Mouse (Mus musculus) gastrocnemius, postnatal 25 days (tissue): ENCODE results near the gene Rundc1. TPM values are rescaled to one million over a fixed set of nuclear protein-coding genes. Genes with fewer than 3 reads are reported as not detected.
A peak's percentile ranks its signal among the peaks of the same experiment; 100 is the strongest.
"Not testable (repeated sequence)": the region's sequence is repeated elsewhere in the genome, so short reads cannot be mapped to it uniquely, and the experiment has no call there.

Source experiments
- DNase-seq: peaks from one replicate; pipeline ENCODE4 v3.0.0; 2022
- total RNA-seq, 2 experiments: library from RNA; stranded (reverse); gene quantifications; 1 replicate in 1 of 2; 2 replicates in 1 of 2; pipeline ENCODE4 v1.2.3; 2021

The Rundc1 gene
- total RNA-seq, 2 experiments from 2014 or later = 6.6 to 7.3 TPM

DNA sequence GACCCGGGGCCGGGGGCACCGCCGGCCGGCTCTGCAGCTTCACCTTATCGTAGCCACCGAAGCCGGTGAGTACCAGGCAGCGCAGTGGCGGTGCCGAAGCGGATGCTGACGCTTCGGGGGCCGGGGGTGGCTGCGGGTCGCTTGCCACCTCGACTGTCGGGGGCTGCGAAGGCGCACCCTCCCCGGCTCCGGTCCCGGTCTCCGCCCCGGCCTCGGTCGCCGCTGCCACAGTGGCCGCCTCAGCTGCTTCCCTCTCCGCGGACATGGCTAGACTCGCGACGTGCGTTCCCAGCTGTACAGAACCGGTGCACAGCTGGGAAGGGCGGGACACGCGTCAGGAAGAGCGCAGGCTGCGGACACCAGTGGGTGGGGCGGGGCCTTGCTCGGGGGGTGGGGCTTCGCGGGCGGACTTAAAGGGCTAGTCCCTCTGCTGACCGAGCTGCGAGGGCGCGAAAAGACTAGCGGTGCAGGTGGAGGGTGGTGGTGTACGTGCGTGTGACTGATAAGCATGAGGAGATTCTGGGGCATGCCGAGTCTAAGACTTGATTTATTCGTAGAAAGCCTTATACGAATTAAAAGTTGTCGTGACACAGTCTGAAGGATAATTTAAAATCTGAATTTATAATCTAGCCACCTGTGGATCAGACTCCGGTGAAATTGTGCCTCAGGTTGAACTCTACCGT, 41.1 kb downstream of the Rundc1 start, which contains the start of gene Vat1:
Vat1 (minus strand) TSS at position 362 of the 683 bp plus-strand sequence.
- peak; percentile 80 for DNase-seq

DNA sequence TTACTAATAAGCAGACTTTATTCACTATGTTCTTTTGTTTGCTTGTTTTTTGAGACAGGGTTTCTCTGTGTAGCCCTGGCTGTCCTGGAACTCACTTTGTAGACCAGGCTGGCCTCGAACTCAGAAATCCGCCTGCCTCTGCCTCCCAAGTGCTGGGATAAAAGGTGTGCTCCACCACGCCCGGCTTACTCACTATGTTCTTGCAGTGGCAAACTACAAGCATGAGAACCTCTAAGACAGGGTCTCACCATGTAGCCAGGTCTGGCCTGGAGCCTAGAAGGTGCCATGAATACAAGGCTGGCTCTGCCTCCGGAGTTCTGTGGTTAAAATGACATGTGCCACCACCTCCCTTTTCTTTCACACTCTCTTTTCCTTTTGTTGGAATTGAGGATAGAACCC, 41.7 kb downstream of the Rundc1 start:
- not testable (repeated sequence) for DNase-seq

DNA sequence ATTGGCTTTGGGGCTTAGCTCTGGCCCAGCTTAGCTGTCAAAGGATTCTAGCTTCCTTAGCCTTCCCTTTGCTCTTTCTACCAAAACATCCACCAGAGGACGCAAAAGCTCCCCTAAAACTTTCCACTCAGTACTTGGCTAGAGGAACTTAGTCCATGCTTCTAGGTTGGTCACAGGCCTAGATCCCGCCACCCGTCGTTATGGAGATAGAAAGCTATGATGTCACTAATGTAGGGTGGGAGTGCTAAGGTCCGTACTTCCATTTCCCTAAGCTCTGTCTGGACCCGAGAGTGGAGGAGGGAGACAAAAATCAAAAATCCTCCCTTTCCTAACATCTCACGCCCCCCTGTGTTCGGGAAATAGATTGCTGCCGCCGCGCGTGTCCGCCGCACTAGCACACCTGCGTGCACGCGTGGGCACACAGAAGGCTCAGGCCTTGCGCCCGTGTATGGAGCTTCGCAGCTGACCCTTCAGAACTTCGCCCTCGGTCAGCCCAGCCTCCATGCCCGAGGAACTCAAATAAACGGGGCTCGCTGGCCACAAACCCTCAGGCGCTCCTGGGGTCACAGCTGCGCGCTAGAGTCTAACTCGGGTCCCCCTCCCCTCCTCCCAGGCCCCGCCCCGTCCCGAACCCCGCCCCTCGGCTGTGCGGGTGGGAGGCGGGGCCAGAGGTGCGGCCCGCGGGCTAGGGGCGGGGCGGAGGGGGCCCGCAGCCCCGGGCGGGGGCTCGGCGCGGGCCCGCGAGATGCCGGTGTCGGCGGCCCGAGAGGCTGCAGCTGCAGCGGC, 42.8 kb downstream of the Rundc1 start:
- peak; percentile 70 for DNase-seq

DNA sequence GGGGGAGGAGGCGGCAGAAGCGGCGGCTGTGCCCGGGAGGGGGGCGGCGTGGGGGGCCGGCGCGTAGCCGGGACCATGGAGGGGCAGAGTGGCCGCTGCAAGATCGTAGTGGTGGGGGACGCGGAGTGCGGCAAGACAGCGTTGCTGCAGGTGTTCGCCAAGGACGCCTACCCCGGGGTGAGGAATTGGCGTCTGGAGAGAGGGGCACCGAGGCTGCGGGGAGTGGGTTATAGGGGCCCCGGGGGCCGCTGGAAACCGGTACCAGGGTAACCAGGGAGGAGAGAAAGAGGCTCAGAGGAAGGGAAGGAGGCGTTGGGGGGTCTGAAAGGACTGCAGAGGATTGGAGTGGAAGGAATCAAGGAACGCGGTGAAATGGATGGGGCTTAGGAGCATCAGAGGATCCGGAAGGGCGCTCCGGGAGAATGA, 43.4 kb downstream of the Rundc1 start:
- no peak for DNase-seq

- DNase-seq = no peak
These were observed 43.8 kb downstream of the Rundc1 start for GRCm38 (mm10) chr11:101468731-101469130.

DNA sequence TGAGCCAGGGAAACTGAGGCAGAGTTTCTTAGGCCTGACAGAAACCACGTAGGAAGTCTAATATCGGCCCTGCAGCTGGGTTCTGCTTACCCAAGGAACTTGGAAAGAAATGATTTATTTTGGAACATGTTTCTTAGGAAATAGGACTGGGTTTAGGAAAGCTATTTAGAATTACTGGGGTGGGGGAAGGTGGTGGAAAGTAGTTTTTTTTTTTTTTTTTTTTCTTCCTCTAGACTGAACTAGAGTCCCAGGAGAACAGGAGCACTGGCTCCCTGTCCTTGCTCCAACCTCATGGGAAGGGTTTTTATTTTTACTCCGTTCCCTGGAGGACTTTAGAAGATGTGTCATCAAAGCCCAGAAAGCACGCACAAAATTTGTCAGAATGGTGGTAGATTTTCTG, 44.3 kb downstream of the Rundc1 start:
- DNase-seq = no peak

GRCm38 (mm10) chr11:101470206-101470605, 45.3 kb downstream of the Rundc1 start:
- no peak for DNase-seq

GRCm38 (mm10) chr11:101471926-101472325, 47.0 kb downstream of the Rundc1 start:
- DNase-seq = no peak

DNA sequence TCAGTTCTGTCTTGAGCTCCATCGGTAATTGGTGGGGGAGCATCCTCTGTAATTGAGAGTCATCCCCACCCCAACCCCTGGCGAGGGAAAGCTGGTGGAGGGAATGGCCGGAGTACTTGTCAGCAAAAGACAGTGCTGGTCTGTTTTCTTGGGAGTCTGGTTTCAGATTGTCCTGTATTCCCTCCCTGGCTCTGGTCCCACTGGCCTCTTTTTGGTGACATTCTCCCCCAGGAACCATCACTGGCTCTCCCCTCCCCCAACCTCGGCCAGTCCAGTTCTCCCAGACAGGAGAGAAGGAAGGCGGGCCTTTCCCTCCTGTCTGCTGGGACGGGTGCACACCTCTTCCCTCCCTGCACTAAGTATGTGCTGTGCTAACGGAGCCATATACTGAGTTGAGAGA, 47.5 kb downstream of the Rundc1 start:
- DNase-seq = no peak

- DNase-seq = not testable (repeated sequence)
These were observed 48.8 kb downstream of the Rundc1 start for GRCm38 (mm10) chr11:101473686-101474085.

DNA sequence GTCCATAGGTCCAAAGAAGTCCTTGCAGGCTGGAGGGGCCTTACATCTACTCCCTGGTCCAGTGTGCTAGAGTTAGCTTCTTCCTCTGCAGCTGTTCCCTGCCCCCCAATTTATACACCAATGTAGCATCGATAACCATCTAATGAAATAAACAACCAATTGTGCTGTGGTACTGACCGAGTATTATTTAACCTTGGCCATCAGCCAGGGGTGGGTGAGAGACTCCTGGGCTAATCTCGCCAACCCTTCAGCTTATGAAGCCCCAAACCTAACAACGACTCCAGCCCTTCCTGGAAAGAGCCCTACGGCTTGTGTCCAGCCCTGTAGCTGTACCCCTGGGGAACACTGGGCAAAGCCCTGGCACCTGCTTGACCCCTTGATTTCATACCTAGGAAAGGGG, 49.4 kb downstream of the Rundc1 start:
- no peak for DNase-seq

- DNase-seq = not testable (repeated sequence)
These were observed 51.5 kb downstream of the Rundc1 start for GRCm38 (mm10) chr11:101476361-101476760.

- DNase-seq = no peak
These were observed 52.3 kb downstream of the Rundc1 start for GRCm38 (mm10) chr11:101477194-101477551.

DNA sequence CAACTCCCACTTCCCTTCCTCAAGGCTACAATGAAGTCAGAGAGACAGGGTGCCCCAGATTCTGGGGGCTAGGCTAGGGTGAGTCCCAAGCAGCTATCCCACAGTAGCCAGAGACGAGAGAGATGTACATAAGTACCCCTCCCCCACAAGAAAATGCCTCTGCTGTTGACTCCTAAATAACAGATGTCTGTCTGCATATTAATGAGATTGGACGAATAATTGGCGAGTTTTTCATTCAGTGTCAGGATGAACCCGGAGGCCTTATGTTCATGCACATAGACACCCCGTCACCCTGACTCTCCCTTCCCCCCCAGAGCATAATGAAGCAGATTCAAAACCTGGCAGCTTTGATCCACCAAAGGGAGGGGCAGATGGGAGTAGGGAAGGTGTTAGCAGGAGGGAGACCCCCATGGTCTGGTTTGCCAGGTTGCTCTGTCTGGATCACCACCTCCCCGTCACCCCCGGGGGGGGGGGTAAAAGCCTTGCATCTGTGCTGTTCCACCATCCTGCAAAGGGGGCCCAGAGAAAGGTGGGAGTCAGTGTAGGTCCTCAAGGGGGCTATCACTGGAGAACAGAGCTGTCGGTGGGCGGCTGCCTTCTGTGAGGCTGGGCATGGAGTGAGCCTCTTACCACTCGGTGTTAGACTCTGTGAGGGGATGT, 52.8 kb downstream of the Rundc1 start:
- DNase-seq = no peak

DNA sequence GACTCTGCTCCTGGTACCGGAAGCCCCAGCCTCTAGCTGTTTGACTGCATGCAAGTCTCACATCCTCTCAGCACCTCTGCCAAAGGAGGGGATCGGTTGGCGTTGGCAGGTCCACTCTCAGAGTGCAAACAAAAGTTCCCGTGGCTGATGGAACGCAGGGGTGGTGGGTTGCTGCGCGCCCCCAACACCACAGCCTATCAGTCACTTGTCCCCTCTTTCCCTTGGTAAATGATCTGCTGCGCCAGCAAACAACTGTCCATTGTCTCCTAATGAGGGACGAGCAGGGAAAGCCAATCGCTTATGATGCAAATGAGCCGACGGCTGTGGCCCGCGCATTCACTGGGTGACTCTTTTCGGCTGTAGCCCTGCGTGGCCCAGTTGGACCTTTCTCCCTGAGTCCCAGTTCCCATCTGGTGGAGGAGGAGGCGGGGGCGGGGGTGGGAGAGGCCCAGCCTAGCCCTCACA, 54.3 kb downstream of the Rundc1 start:
- DNase-seq = no peak

DNA sequence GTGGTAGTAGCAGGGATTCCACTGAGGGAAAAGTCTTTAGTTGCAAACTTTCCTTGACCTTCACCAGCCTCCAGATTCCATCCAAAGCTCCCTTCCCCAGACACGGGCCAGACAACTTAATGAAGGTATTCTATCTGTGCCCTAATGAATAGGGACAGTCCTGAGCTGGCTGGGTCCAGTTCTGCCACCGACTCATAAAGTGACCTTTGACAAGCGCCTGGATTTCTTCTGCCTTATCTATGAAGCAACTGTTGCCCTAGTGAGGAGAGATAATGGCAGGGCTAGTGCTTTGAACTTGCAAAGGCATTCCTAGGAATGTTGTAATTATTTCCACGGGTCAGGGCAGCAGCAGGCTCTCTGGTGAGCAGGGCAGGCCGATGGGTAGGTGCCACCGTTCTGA, 56.0 kb downstream of the Rundc1 start:
- no peak for DNase-seq

- no peak for DNase-seq
These were observed 58.9 kb downstream of the Rundc1 start for GRCm38 (mm10) chr11:101483804-101484203.

DNA sequence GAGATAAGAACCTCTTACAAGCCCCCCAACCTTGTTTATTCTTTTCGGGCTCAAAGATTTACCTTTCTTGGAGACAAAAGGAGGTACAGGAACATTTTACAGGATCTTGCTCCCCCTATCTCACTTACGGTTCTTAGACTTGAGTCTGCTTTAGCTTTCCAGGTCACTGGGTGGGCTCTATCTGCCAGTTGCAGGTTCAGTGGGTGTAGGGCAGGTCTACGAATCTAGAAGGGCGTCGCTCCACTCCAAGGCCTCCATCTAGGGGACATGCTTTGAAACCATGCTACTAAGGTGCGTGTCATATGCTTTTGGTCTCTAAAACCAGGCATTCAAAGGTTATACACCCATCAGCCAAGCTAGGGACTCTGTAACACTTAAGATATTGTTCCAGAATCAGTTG, 59.4 kb downstream of the Rundc1 start:
- DNase-seq = no peak

DNA sequence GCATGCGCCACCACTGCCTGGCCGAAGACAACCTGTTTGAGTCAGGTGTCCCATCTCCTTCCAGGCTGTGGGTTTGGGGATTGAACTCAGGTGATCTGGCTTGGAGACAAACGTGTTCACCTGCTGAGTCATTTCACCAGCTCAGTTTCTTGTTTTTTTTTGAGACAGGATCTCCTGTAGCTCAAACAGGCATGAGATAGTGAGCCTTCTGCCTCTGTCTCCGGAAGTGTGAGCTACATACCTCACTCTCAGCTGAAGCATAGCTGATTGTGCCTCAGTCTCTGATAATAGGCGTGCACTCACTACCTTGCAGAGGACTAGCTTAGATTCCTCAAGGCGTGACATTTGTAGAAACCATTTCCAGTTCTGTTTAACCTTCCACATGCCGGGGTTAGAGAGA, 59.9 kb downstream of the Rundc1 start:
- no peak for DNase-seq
